ENCODE assay signal across 8 mouse cellular contexts in the genomic region with DNA sequence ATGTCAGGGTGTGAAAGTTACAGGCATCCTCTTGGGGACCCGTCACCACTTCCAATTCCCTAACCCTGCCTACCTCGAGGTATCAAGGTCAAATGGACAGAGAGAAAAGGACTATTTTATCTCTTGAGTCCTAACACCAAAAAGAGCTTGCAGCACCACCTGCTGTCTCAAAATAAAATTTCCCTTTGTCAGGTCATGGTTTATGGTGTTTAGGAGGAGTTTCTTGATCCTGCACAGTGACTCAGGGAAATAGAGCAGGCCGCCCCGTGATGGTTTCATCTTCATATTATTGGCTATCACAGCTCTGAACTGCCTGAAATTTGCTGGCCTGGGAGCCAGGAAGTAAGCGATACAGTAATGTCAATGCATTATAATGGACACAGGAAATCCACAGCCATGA. TPM values are rescaled to one million over a fixed set of nuclear protein-coding genes. Genes with fewer than 3 reads are reported as not detected.
DNase-seq lines count a peak whose midpoint lies in the region; ATAC-seq lines count a peak whose summit lies in the region.

No protein-coding gene starts in this region.

- peak; percentile 47 for DNase-seq in gastrocnemius, adult 18-20 months (ENCODE audit: low spot score)
- DNase-seq in gastrocnemius, postnatal 25 days = no peak
- peak; percentile 44 for DNase-seq in urinary bladder, postnatal 14 days (ENCODE audit: low spot score)
- DNase-seq in urinary bladder, postnatal 10 days (ENCODE audit: low spot score) = no peak
- DNase-seq in embryo, embryonic 10.5 days (ENCODE audit: low spot score) = peak; percentile 79
- no peak for DNase-seq in c-Kit-positive CD71-positive TER-119-positive erythroid progenitor cells, embryonic 14.5 days (ENCODE audit: low spot score)

- H3K9me3 ChIP-seq in intestine, embryonic 16.5 days (ENCODE audit: control insufficient read depth, low read length) = no peaks in the 10 kb centered on the region

- no peak overlapping the region for H3K4me3 ChIP-seq in intestine, embryonic 16.5 days (ENCODE audit: low read length)

- H3K27ac ChIP-seq in intestine, embryonic 16.5 days (ENCODE audit: low read length) = no peak overlapping the region

- no peaks in the 10 kb centered on the region for H3K27me3 ChIP-seq in intestine, embryonic 16.5 days (replicated peaks; ENCODE audit: control insufficient read depth, insufficient read depth, low read length)

- no peaks in the 10 kb centered on the region for H3K36me3 ChIP-seq in intestine, embryonic 16.5 days (ENCODE audit: control insufficient read depth, insufficient read depth, low read length)

- WGBS in intestine, embryonic 16.5 days = 34% methylated on average over 5 of the region's 5 CpGs

- no peak overlapping the region for H3K4me2 ChIP-seq in intestine, embryonic 16.5 days (ENCODE audit: low read depth, low read length)

- no peak overlapping the region for H3K9ac ChIP-seq in intestine, embryonic 16.5 days (ENCODE audit: low read depth, low read length)

- 0 out of 2 replicates have a peak, but pooled peaks have one; percentile 16 for ATAC-seq in intestine, embryonic 16.5 days
- peak; percentile 65; the same call in 1 of the 2 replicates for ATAC-seq in megakaryocyte-erythroid progenitor cell, adult 5-6 weeks (replicated peaks; ENCODE audit: low FRiP score, low TSS enrichment, poor library complexity, severe bottlenecking)

- H3K4me1 ChIP-seq in intestine, embryonic 16.5 days (ENCODE audit: control insufficient read depth, insufficient read depth, low read length) = no peaks in the 10 kb centered on the region

RNA-seq across cellular contexts. Expression of gene Dst, which starts 56.6 kb away (rescaled TPM):
- total RNA-seq in gastrocnemius, adult 18-20 months (2021) = 100 to 1,000 TPM; 265 to 273 TPM
- total RNA-seq in gastrocnemius, postnatal 25 days (2021) = 100 to 1,000 TPM; 184 to 215 TPM
- polyA plus RNA-seq in intestine, embryonic 16.5 days (2015; fragmentation: Nextera tagmentation; extraction: Ambion mirVana) = 15.1 and 16.4 TPM in 2 replicates
- total RNA-seq in megakaryocyte-erythroid progenitor cell, adult 5-6 weeks (2014; fragmentation: Nextera tagmentation) = 2.1 and 7.9 TPM in 2 replicates
- 4.1 and 9.1 TPM in 2 replicates for total RNA-seq in megakaryocyte-erythroid progenitor cell, adult 5-6 weeks (2017)

RNA-seq across cellular contexts. Expression of gene Bend6, which starts 57.0 kb away (rescaled TPM):
- 1 to 10 TPM; 4.8 to 5.1 TPM for total RNA-seq in gastrocnemius, adult 18-20 months (2021)
- 1 to 10 TPM; 1.0 to 1.3 TPM for total RNA-seq in gastrocnemius, postnatal 25 days (2021)
- polyA plus RNA-seq in intestine, embryonic 16.5 days (2015; fragmentation: Nextera tagmentation; extraction: Ambion mirVana) = 0.32 and 0.60 TPM in 2 replicates
- total RNA-seq in megakaryocyte-erythroid progenitor cell, adult 5-6 weeks (2014; fragmentation: Nextera tagmentation) = not detected in 2 replicates
- not detected in 2 replicates for total RNA-seq in megakaryocyte-erythroid progenitor cell, adult 5-6 weeks (2017)

Comparison
In these comparisons a context has a peak if more than half of its experiments do, and no peak if none do; other contexts are left out.
1. DNase-seq: peak in gastrocnemius, adult 18-20 months (single experiment), urinary bladder, postnatal 14 days (single experiment) and embryo, embryonic 10.5 days (single experiment); none in gastrocnemius, postnatal 25 days (single experiment), urinary bladder, postnatal 10 days (single experiment) and c-Kit-positive CD71-positive TER-119-positive erythroid progenitor cells, embryonic 14.5 days (single experiment).
2. RNA of gene Dst, which starts 56.6 kb away (total RNA-seq): 265 to 273 TPM in gastrocnemius, adult 18-20 months and 184 to 215 TPM in gastrocnemius, postnatal 25 days; 2.1 to 9.1 TPM in megakaryocyte-erythroid progenitor cell, adult 5-6 weeks; every median in the first group is over 10 times any median in the second.